Mouse (Mus musculus): ENCODE measurements around the gene Tcte3.
"Not testable (repeated sequence)": the region's sequence is repeated elsewhere in the genome, so short reads cannot be mapped to it uniquely, and the experiment has no call there.

Gene Tcte3

DNA sequence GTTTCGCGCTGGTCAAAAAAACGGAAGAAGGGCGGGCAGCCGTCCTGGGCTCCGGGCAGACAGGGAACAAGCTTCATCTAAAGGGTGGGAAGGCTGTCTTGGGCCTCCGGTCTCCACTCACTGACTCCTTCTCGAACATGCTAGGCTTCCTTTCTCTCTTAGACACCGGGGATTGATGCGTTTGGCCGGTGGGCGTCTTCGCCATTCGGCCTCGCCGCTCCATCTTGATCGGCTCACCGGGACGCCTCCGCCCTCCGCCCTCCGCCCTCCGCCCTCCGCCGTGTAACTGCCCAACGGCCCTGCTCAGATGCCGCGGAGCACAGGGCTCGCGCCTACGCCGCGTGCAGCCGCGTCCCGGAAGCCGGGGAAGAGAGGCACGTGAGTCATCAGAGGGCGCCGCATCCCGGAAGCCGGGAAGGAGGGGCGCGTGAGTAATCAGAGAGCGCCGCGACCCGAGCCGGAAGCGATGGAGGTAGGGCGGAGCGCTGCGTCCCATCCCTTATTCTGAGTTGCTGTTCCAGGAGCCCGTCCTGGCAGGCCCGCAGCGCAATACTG, at the start of gene Tcte3, which contains the start of the genes Ermard and Gm3448:
Gene Tcte3, minus strand, starts transcription at position 314 of the 555 bp plus-strand sequence.
Gene Ermard, plus strand, starts transcription at position 34 of the 555 bp plus-strand sequence.
Gene Gm3448, minus strand, starts transcription at position 363 of the 555 bp plus-strand sequence.
- peak; percentile 7 to 54 for DNase-seq

- no peak for DNase-seq
These were observed 47.3 kb upstream of the Tcte3 start for GRCm38 (mm10) chr17:15088591-15089001.

DNA sequence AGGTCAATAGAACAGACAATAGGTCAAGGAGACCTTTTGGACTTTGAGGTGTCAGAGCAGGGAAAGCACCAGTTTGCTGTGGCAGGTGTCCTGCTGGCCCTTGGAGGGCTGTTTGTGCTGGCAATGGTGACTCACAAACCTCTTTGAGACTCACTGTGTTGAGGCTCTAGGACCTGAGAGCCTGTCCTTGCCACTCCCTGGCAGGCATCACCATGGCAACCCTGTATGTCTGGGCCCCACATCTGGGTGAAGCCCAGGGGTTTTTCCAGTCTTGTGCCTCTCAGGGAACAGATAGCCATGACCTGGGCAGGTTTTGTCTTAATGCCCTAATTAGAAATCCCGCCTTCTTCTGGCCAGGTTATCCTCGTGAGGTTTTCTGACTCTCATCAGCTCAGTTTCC, 46.9 kb upstream of the Tcte3 start:
- DNase-seq = no peak

- no peak for DNase-seq
These were observed 43.7 kb upstream of the Tcte3 start for GRCm38 (mm10) chr17:15085006-15085405.

DNA sequence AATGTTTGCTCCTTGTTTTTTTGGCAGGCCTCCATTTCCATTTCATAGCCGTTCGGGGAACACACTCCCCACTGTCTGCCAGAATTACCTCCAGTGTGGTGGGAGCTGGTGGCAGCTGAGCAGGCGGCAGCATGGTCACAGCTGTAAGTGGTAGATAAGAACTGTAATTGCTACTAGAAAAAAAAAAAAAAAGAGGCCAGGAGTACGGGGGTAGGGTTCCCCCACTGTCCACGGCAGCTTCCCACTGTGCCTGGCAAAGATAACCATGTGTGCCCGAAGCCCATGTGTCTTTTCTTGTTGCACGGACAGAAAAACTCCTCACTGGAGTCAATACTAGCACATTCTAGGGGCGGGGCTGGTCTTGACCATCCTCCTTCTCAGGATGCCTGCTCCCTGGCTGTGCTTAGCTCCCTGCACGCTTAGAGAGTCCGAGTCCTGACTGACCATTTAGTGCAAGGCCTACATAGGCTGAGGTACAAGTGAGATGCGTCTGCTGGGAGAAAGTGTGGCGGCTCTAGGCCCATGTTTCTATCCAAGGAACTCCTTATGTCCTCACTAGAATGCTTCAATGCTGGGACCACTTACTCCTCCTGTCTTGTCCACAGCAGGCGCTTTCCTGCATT, 43.0 kb upstream of the Tcte3 start:
- DNase-seq = no peak

- no peak for DNase-seq
These were observed 36.2 kb upstream of the Tcte3 start for GRCm38 (mm10) chr17:15077536-15077935.

DNA sequence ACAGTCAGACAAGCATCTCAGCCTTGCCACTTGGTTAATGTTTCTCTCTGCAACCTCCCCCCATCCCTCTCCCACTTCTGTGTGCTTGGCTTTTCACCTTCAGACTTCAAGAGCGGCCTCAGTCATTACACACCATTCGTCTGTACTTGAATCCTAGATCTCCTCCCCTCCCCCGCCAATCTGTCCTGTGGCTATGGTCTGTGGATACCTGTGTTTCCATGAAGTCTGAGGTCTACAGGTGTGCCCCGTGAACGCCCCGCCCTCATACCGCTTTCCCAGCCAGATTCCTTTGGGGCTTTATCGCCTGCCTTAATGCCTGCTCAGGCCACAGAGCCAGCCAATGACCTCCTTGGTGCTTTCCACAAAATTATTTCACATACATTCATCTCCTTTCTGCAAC, 33.7 kb upstream of the Tcte3 start:
- peak; percentile 41 to 50 for DNase-seq

DNA sequence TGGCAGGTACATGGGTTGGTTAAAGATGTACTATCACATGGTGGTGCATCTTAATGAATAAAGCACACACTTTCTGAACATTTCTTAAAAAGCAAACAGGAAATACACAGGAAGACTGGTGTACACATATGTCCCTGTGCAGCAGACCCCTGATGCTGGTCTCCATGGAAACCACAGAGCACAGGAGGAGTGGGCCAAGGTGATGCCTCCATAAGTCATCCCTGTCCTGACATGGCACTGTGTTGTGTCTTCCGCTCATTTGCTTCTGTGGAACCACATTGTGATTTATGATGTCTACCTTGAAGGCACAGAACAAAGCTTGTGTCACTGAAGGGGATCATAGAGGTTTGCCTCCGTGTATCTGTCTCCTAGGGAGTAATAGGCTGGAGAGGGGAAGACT, 30.9 kb upstream of the Tcte3 start:
- DNase-seq = no peak

- DNase-seq = peak; percentile 31 to 69
These were observed 27.8 kb upstream of the Tcte3 start for GRCm38 (mm10) chr17:15069124-15069523.

GRCm38 (mm10) chr17:15068040-15068792, 26.9 kb upstream of the Tcte3 start:
- peak; percentile 32 to 61 for DNase-seq

- peak in 1 of 2 experiments; percentile 40 for DNase-seq
These were observed 25.6 kb upstream of the Tcte3 start for GRCm38 (mm10) chr17:15066911-15067310.

DNA sequence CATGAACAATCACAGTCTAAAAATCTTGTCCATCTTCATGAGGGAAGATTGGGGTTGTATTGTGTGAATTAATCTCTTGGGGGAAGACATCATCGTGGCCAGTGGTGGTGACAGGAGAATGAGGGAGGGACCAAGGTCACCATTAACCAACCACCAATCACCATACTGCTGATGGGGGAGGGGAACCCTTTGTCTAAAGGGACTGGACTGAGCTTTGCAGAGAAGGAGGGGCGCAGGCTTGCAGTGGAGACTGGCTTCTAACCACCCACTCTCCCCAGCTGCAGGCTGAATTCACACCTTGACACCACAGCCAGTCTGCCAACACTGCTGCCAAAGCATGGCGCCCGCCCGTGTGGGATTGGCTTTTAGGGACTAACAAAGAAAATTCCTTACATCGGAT, 24.8 kb upstream of the Tcte3 start:
- DNase-seq = no peak

- DNase-seq = peak; percentile 64 to 66
These were observed 24.2 kb upstream of the Tcte3 start for GRCm38 (mm10) chr17:15065391-15066024.

DNA sequence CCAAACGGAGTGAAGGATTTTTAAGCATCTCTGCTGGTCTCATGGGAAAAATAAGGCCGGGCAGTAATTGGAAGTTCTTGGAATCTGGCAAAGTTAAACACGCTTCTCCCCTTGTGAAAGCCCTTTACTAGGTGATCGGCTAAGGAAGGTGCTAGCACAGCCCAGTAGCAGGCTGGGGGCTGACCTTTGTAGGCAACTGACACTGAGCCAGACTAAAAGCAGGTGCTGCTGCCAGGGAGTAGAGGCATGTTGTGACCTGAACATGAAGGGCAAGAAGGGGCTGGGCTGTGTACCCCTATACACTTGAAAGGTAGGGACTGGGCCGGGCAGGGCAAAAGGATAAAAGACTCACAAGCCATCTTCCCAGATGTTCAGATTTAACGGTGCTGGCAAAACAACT, 19.1 kb upstream of the Tcte3 start:
- DNase-seq = no peak

DNA sequence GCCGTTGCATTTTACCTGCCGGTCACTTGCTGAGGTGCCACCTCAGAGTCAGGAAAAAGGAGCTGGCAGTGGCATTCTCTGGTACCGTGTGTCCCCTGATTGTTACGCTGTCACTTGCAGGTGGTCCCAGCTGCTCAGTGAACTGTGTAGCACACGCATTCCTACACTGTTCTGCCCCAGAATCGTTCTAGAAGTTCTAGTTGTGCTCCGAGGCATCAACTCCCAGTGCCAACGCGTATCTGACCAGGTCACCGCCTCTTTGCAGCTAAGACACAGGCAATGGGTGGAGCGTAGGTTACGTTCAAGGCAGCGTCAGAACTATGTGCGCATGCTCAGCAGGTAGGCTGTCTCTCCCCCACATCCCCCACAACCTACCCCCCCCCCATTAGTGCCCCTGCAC, 18.4 kb upstream of the Tcte3 start:
- DNase-seq = no peak

- no peak for DNase-seq
These were observed 16.9 kb upstream of the Tcte3 start for GRCm38 (mm10) chr17:15058161-15058591.

- no peak for DNase-seq
These were observed 14.6 kb upstream of the Tcte3 start for GRCm38 (mm10) chr17:15055925-15056324.

DNA sequence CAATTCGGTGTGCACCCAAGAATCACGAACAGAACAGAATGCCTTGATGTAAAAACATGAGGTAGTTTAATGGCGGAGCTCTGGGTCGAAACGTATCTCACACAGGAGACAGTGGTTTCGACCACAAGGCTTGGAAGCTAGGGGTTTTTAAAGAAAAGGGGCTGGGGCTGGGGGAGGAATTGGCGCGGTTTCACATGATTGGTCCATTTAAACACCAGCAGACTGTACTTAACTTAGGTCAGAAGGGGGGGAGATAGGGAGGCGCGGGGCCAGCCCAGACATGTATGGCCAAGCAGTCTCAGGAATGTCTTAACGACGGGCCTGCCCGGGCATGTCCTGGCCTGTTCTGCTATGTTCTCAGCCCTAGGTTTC, 12.5 kb upstream of the Tcte3 start:
- DNase-seq = not testable (repeated sequence)

DNA sequence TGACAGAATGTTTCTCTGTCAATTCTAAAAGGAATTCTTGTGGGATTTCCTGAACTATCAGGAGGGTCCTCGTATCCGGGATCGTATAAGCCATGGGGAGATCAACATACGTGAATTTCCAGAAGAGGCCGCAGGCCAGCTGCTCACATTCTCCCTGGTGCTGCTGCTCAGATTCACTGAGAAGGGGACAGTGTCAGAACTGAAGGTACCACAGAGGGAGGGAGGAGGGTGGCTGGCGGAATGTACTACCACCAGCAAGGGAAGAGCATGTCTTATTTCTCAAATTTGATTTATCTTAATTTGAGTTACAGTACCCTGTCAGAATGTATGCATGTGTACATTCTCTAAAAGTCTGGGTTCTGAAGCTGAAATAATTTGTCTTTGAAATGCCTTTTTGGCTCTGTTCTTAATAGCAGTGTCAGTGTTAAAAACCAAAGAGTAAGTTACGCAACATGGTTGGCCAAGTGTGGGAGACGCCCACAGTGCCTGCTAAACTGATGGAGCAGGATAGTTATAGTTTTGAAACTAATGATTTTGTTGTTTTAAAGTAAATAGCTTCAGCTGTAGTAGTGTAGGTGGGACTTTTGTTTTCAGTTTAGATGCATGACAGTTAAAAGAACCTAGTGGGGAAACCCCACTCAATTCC, 12.0 kb upstream of the Tcte3 start:
- not testable (repeated sequence) for DNase-seq

- DNase-seq = not testable (repeated sequence)
These were observed 11.5 kb upstream of the Tcte3 start for GRCm38 (mm10) chr17:15052766-15053165.

DNA sequence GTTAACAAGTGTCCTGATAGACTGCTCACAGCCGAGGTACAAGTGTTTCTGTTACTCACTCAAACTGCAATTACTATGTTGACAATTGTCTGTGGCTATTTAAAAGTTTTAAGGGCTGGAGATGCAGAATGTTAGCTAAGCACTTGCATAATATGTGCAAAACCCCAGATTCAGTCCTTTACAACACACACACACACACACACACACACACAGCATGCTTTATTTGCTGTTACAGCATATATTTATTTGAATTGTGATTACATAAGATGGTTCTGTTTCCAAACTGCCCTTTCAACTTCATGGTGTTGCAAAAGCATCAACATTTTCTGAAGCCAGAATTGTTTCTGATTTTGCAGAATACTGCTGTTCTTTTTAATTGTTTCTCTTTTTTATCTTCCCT, 9.1 kb upstream of the Tcte3 start:
- not testable (repeated sequence) for DNase-seq

GRCm38 (mm10) chr17:15040455-15040854, 833 bp downstream of the Tcte3 start:
- DNase-seq = not testable (repeated sequence)

DNA sequence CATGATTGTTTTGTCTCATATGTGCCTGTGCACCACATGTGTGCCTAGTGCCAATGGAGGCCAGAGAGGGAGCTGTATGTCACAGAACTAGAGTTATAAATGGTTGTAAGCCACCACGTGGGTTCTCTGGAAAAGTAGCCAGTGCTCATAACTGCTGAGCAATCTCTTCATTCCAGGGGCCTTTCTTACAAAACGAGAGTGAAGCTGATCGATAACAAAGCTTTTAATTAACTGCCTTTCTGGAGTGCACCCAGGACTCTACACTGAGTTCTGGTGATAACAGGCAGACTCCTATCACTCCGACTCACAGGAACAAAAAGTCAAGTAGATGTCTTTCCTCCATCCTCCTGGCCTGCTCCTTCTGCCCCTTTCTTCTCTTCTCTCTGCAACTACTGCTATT, 9.9 kb downstream of the Tcte3 start:
- not testable (repeated sequence) for DNase-seq

Data from kidney, postnatal 25 days (tissue).